Mouse (Mus musculus): ENCODE measurements around the gene Dcun1d4. TPM values are rescaled to one million over a fixed set of nuclear protein-coding genes. Genes with fewer than 3 reads are reported as not detected.
"Not testable (repeated sequence)": the region's sequence is repeated elsewhere in the genome, so short reads cannot be mapped to it uniquely, and the experiment has no call there.

Dcun1d4 gene
- polyA plus RNA-seq, 1 experiment, result 5.3 TPM

- Histone ChIP-seq H3K79me2 (ENCODE audit: control insufficient read depth, insufficient read depth) (no peaks in the 10 kb centered on the region), H3K27me3 (ENCODE audit: control insufficient read depth, insufficient read depth, insufficient read length) (peaks cover 8% of the 10 kb centered on the region), H3K4me3 (no peak overlapping the region), H3ac (ENCODE audit: control insufficient read depth, insufficient read length) (no peak overlapping the region), H3K36me3 (ENCODE audit: control insufficient read depth, insufficient read depth) (no peaks in the 10 kb centered on the region), H3K4me2 (ENCODE audit: low read depth) (no peak overlapping the region)
- TF ChIP-seq TCF12 (IDR thresholded peaks at IDR 0.05; ENCODE audit: insufficient read depth, poor library complexity, severe bottlenecking), result no peak
- TF ChIP-seq MYOG (IDR thresholded peaks at IDR 0.05; ENCODE audit: control insufficient read depth in 1 of 3, insufficient read depth in 1 of 3, insufficient read length in 2 of 3, low read depth in 2 of 3), result no peak
- TF ChIP-seq TCF3 (IDR thresholded peaks at IDR 0.05; ENCODE audit: insufficient read length, low read depth), result no peak
- no peak for TF ChIP-seq MAX (IDR thresholded peaks at IDR 0.05; ENCODE audit: low read depth)
- TF ChIP-seq POLR2AphosphoS2 (IDR thresholded peaks at IDR 0.05; ENCODE audit: insufficient read length, low read depth), result no peak
- TF ChIP-seq E2F4 (IDR thresholded peaks at IDR 0.05; ENCODE audit: insufficient read depth), result no peak
- TF ChIP-seq POLR2A (IDR thresholded peaks at IDR 0.05; ENCODE audit: insufficient read length, low read depth), result no peak
- TF ChIP-seq USF1 (IDR thresholded peaks at IDR 0.05; ENCODE audit: low read depth), result no peak
- TF ChIP-seq REST (IDR thresholded peaks at IDR 0.05; ENCODE audit: insufficient read depth, insufficient read length), result no peak
- TF ChIP-seq SRF (IDR thresholded peaks at IDR 0.05; ENCODE audit: control insufficient read depth, insufficient read length, low read depth), result no peak
- no peak for TF ChIP-seq CEBPB (IDR thresholded peaks at IDR 0.05; ENCODE audit: insufficient read depth, poor library complexity, severe bottlenecking)
- TF ChIP-seq MYOD1 (IDR thresholded peaks at IDR 0.05; ENCODE audit: control insufficient read depth in 1 of 3, insufficient read length in 2 of 3, low read depth in 2 of 3), result no peak
These were observed 93.8 kb downstream of the Dcun1d4 start for GRCm38 (mm10) chr5:73574616-73575015.

GRCm38 (mm10) chr5:73576708-73577107 is 95.9 kb downstream of the Dcun1d4 start:
- no peak for TF ChIP-seq REST (IDR thresholded peaks at IDR 0.05; ENCODE audit: insufficient read depth, insufficient read length)
- TF ChIP-seq SRF (IDR thresholded peaks at IDR 0.05; ENCODE audit: control insufficient read depth, insufficient read length, low read depth), result no peak
- no peak for TF ChIP-seq TCF3 (IDR thresholded peaks at IDR 0.05; ENCODE audit: insufficient read length, low read depth)
- no peak for TF ChIP-seq E2F4 (IDR thresholded peaks at IDR 0.05; ENCODE audit: insufficient read depth)
- Histone ChIP-seq H3K27me3 (ENCODE audit: control insufficient read depth, insufficient read depth, insufficient read length) (peaks cover 8% of the 10 kb centered on the region), H3K79me2 (ENCODE audit: control insufficient read depth, insufficient read depth) (no peaks in the 10 kb centered on the region), H3K36me3 (ENCODE audit: control insufficient read depth, insufficient read depth) (no peaks in the 10 kb centered on the region), H3K4me2 (ENCODE audit: low read depth) (no peak overlapping the region), H3K4me3 (no peak overlapping the region), H3ac (ENCODE audit: control insufficient read depth, insufficient read length) (no peak overlapping the region)

DNA sequence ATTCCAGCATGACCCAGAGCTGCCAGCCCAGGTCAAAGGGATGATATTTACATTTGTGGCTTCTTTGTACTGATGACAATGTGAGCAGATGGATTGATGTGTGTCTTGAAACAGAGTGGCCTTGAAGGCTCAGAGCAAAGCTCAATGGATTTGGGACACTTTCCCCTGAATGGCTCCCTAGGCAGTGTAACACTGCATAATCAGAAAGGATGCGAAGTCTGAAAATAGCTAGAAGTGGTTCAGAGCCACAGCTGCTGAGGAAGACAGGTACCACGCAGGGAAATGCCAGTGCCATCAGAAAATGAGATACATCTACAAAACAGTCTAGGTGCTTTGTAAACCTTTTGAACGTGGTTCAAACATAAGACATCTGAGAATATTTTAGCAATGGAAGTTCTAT is 97.3 kb downstream of the Dcun1d4 start:
- Histone ChIP-seq H3K4me3 (no peak overlapping the region), H3K4me2 (ENCODE audit: low read depth) (no peak overlapping the region), H3K36me3 (ENCODE audit: control insufficient read depth, insufficient read depth) (no peaks in the 10 kb centered on the region), H3ac (ENCODE audit: control insufficient read depth, insufficient read length) (no peak overlapping the region), H3K27me3 (ENCODE audit: control insufficient read depth, insufficient read depth, insufficient read length) (peaks cover 14% of the 10 kb centered on the region), H3K79me2 (ENCODE audit: control insufficient read depth, insufficient read depth) (no peaks in the 10 kb centered on the region)
- TF ChIP-seq POLR2A (IDR thresholded peaks at IDR 0.05; ENCODE audit: insufficient read length, low read depth) (no peak), MAX (IDR thresholded peaks at IDR 0.05; ENCODE audit: low read depth) (no peak), SRF (IDR thresholded peaks at IDR 0.05; ENCODE audit: control insufficient read depth, insufficient read length, low read depth) (no peak), MYOD1 (IDR thresholded peaks at IDR 0.05; ENCODE audit: control insufficient read depth in 1 of 3, insufficient read length in 2 of 3, low read depth in 2 of 3) (no peak), USF1 (IDR thresholded peaks at IDR 0.05; ENCODE audit: low read depth) (no peak), CEBPB (IDR thresholded peaks at IDR 0.05; ENCODE audit: insufficient read depth, poor library complexity, severe bottlenecking) (no peak), MYOG (IDR thresholded peaks at IDR 0.05; ENCODE audit: control insufficient read depth in 1 of 3, insufficient read depth in 1 of 3, insufficient read length in 2 of 3, low read depth in 2 of 3) (no peak), POLR2AphosphoS2 (IDR thresholded peaks at IDR 0.05; ENCODE audit: insufficient read length, low read depth) (no peak), E2F4 (IDR thresholded peaks at IDR 0.05; ENCODE audit: insufficient read depth) (no peak), TCF12 (IDR thresholded peaks at IDR 0.05; ENCODE audit: insufficient read depth, poor library complexity, severe bottlenecking) (no peak), REST (IDR thresholded peaks at IDR 0.05; ENCODE audit: insufficient read depth, insufficient read length) (no peak), TCF3 (IDR thresholded peaks at IDR 0.05; ENCODE audit: insufficient read length, low read depth) (no peak)

DNA sequence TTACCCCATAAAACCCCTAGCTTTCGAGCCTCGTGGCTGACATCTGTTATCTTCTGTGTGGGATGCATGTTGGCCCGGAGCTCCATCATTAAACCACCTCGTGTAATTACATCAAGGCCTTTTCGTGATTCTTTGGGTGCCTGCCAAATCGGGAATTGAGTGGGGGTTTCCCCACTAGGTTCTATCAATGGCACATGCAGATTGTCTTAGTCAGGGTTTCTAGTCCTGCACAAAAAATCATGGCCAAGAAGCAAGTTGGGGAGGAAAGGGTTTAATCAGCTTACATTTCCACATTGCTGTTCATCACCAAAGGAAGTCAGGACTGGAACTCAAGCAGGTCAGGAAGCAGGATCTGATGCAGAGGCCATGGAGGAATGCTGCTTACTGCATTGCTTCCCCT is 103.2 kb downstream of the Dcun1d4 start:
- peaks cover 16% of the 10 kb centered on the region for H3K27me3 ChIP-seq (ENCODE audit: control insufficient read depth, insufficient read depth, insufficient read length)
- H3K4me3 ChIP-seq; H3K36me3 ChIP-seq (ENCODE audit: control insufficient read depth, insufficient read depth); H3ac ChIP-seq (ENCODE audit: control insufficient read depth, insufficient read length); H3K4me2 ChIP-seq (ENCODE audit: low read depth); H3K79me2 ChIP-seq (ENCODE audit: control insufficient read depth, insufficient read depth): not testable (repeated sequence)

DNA sequence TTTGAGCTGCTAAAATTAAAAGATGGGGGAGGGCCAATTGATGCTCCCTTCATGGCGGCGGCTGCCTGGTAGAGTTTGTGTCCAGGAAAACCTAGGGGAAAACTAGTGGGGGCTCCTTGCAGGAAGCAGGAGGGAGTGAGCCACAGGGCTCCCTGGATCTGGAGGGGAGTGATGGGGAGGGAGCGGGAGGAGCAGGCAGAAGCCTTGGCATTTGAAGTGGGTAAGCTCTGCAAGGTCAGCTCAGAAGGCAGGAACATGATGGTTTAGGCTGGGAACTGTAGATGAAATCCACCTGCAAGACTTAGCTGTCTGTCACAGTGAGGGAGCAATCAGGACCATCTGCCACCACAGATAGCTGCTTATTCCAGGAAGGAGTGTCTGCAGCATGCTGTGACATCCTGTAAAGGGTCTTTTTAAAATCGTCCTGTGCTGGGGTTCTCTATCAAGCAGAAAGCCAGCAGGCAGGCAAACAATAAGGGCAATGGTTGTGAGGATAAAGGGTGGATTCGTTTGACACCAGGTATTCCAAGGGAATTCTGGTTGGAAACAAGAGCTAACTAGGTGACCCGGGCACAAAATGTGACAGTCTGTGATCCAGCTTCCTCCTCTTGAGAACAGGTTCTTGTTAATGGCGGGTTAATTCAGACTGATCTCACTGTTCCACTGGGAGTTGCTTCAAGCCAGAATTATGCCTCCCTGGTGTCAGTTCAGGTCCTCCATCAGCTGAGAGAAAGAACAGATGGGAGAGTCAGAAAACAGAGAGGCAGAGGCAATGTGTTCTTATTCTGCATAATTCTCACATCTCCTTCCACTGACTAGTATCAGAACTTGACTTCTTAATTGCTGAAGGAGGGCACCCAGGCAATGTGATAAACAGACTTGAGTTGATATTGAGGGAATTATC is 104.7 kb downstream of the Dcun1d4 start:
- Histone ChIP-seq H3K79me2 (ENCODE audit: control insufficient read depth, insufficient read depth) (no peaks in the 10 kb centered on the region), H3K27me3 (ENCODE audit: control insufficient read depth, insufficient read depth, insufficient read length) (peaks cover 16% of the 10 kb centered on the region), H3ac (ENCODE audit: control insufficient read depth, insufficient read length) (no peak overlapping the region), H3K4me3 (no peak overlapping the region), H3K36me3 (ENCODE audit: control insufficient read depth, insufficient read depth) (no peaks in the 10 kb centered on the region), H3K4me2 (ENCODE audit: low read depth) (no peak overlapping the region)
- TF ChIP-seq MYOG (IDR thresholded peaks at IDR 0.05; ENCODE audit: control insufficient read depth in 1 of 3, insufficient read depth in 1 of 3, insufficient read length in 2 of 3, low read depth in 2 of 3), result no peak
- no peak for TF ChIP-seq USF1 (IDR thresholded peaks at IDR 0.05; ENCODE audit: low read depth)
- no peak for TF ChIP-seq MYOD1 (IDR thresholded peaks at IDR 0.05; ENCODE audit: control insufficient read depth in 1 of 3, insufficient read length in 2 of 3, low read depth in 2 of 3)
- no peak for TF ChIP-seq POLR2A (IDR thresholded peaks at IDR 0.05; ENCODE audit: insufficient read length, low read depth)
- TF ChIP-seq SRF (IDR thresholded peaks at IDR 0.05; ENCODE audit: control insufficient read depth, insufficient read length, low read depth), result no peak
- no peak for TF ChIP-seq TCF3 (IDR thresholded peaks at IDR 0.05; ENCODE audit: insufficient read length, low read depth)
- no peak for TF ChIP-seq POLR2AphosphoS2 (IDR thresholded peaks at IDR 0.05; ENCODE audit: insufficient read length, low read depth)
- no peak for TF ChIP-seq MAX (IDR thresholded peaks at IDR 0.05; ENCODE audit: low read depth)
- no peak for TF ChIP-seq CEBPB (IDR thresholded peaks at IDR 0.05; ENCODE audit: insufficient read depth, poor library complexity, severe bottlenecking)
- no peak for TF ChIP-seq E2F4 (IDR thresholded peaks at IDR 0.05; ENCODE audit: insufficient read depth)
- no peak for TF ChIP-seq TCF12 (IDR thresholded peaks at IDR 0.05; ENCODE audit: insufficient read depth, poor library complexity, severe bottlenecking)
- TF ChIP-seq REST (IDR thresholded peaks at IDR 0.05; ENCODE audit: insufficient read depth, insufficient read length), result no peak

Data from myocyte (in vitro differentiated cells).